Mouse (Mus musculus) hindbrain, embryonic 11.5 days (tissue): ENCODE data around the gene Akap6. TPM values are rescaled to one million over a fixed set of nuclear protein-coding genes. Genes with fewer than 3 reads are reported as not detected.

Source experiments
- ATAC-seq: fragments of 200-750 bp; cut with Nextera tagmentation; 2 replicates; pipeline ENCODE4 v1.8.0; 2017; ENCODE audit warnings: mild to moderate bottlenecking, moderate TSS enrichment, moderate library complexity; ENCODE audit not compliant: low FRiP score
- DNase-seq: peaks from one replicate; pipeline ENCODE4 v3.0.0-alpha.2; 2015; ENCODE audit warnings: low spot score
- H3K27ac ChIP-seq: fragments of 300-500 bp; sonication (generic); 2 replicates; pipeline ENCODE4 v1.5.1; 2014; ENCODE audit warnings: mild to moderate bottlenecking, low read depth, low read length
- H3K27me3 ChIP-seq: fragments of 300-500 bp; sonication (generic); 2 replicates; pipeline ENCODE4 v1.6.1; 2014; ENCODE audit warnings: mild to moderate bottlenecking, low read length, moderate library complexity, mixed read lengths; ENCODE audit not compliant: control insufficient read depth, insufficient read depth
- H3K36me3 ChIP-seq: fragments of 300-500 bp; sonication (generic); 2 replicates; pipeline ENCODE4 v1.6.1; 2014; ENCODE audit warnings: mild to moderate bottlenecking, low read length, moderate library complexity, mixed read lengths; ENCODE audit not compliant: control insufficient read depth, insufficient read depth
- H3K4me1 ChIP-seq: fragments of 300-500 bp; sonication (generic); replicated peaks from 2 replicates; pipeline ENCODE4 v1.6.1; 2014; ENCODE audit warnings: low read length, mixed read lengths; ENCODE audit not compliant: control insufficient read depth, insufficient read depth
- H3K4me2 ChIP-seq: fragments of 300-500 bp; sonication (generic); replicated peaks from 2 replicates; pipeline ENCODE4 v1.6.1; 2014; ENCODE audit warnings: mild to moderate bottlenecking, low read depth, low read length
- H3K4me3 ChIP-seq: fragments of 300-500 bp; sonication (generic); 2 replicates; pipeline ENCODE4 v1.5.1; 2014; ENCODE audit warnings: low read depth, low read length
- H3K9ac ChIP-seq: fragments of 300-500 bp; sonication (generic); 2 replicates; pipeline ENCODE4 v1.6.1; 2014; ENCODE audit warnings: low read depth, low read length
- H3K9me3 ChIP-seq: fragments of 300-500 bp; sonication (generic); 2 replicates; pipeline ENCODE4 v1.6.1; 2016; ENCODE audit warnings: low read length; ENCODE audit not compliant: control insufficient read depth
- WGBS: fragments of 180-500 bp; shearing (Covaris S2); extraction: QIAGEN DNeasy Blood & Tissue Kit; methylation state at CpG from one replicate; pipeline ENCODE4 v1.1.7; 2014; 5-methylcytosine and 5-hydroxymethylcytosine counted together
- polyA plus RNA-seq: library from polyadenylated mRNA; unstranded; fragments of >200 nt; fragmentation: Nextera tagmentation; extraction: Ambion mirVana; gene quantifications from 2 replicates; pipeline ENCODE4 v1.2.1, GENCODE M21; 2014

The Akap6 gene
- polyA plus RNA-seq, 1 experiment from 2014 or later = 35.7 TPM

DNA sequence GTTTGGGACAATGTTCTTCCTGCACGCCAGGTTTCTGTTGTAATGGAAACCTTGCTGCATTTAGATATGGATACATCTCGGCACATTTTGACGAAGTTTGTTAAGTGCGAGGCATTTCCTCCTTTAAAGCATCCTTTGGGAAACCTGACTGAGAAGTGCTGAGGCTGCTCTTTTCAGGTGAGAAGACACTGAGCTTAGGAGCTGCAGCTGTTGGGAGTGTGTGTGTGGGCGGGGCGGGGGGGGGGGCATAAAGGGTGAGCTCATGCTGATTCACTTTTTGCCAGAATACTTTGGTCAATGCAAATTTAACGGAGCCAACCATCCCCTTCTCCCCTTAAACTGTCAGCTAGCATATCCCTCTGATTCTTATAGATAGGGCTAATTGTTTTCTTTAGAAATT, 81.9 kb downstream of the Akap6 start:
- Histone ChIP-seq H3K36me3 (no peaks in the 10 kb centered on the region), H3K27me3 (no peaks in the 10 kb centered on the region), H3K4me1 (no peaks in the 10 kb centered on the region; the same call in 1 of the 2 replicates), H3K4me2 (no peak overlapping the region), H3K27ac (no peak overlapping the region), H3K9me3 (no peaks in the 10 kb centered on the region), H3K4me3 (no peak overlapping the region), H3K9ac (no peak overlapping the region)
- ATAC-seq (no peak), DNase-seq (no peak)
- 60% methylated on average over 7 of the region's 7 CpGs for WGBS

DNA sequence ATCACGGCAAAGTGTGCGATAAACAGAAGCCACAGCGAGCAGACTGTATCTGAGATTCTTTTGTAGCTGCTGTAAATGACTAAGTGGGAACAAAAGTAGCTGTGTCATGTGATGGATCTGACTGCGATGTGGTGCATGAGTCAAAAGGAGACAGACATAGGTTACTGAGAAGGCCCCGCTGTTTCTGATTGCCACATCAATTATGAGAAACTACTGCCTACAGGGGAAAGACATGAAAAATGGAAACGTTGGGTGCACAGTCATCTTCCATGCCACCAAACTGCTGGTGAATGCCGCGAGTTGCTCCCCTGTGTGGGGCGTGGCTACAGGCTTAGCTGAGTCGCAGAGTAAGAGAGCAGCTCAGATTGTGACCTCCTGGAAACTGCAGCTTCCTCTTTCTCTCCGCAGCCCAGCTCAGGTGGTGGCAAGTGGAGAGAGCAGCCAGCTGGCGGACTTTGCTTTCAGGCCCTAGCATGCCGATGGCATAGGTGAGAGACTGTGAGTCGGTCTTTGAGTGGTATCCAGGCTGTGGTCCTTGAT, 83.8 kb downstream of the Akap6 start:
- Histone ChIP-seq H3K4me2 (peak overlapping the region; percentile 17; the same call in 1 of the 2 replicates), H3K27ac (no peak overlapping the region), H3K36me3 (no peaks in the 10 kb centered on the region), H3K4me1 (no peaks in the 10 kb centered on the region; the same call in 1 of the 2 replicates), H3K4me3 (no peak overlapping the region), H3K9ac (no peak overlapping the region), H3K27me3 (no peaks in the 10 kb centered on the region), H3K9me3 (no peaks in the 10 kb centered on the region)
- peak; percentile 43 for DNase-seq
- WGBS = 14% methylated on average over 14 of the region's 14 CpGs
- peak; percentile 86 for ATAC-seq

DNA sequence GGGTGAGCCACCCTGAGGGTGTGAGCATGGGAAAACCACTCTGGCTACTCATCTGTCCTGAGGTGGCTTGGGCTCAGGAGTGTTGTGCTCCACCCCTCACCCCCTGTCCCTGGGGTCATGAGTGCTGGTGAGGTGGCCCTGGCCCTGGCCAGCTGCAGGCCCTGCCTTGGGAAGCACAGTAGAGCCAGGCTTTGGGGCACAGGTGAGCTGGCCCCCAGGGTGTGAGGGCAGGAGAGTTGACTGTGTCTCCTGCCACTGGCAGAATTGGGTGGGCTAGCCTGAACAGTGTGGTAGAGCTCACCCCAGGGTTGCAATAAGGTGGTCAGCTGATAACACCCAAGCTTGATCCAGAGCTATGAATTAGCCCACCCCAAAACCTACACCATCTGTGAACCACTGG, 86.0 kb downstream of the Akap6 start:
- no peak overlapping the region for H3K27ac ChIP-seq
- no peak overlapping the region for H3K4me2 ChIP-seq
- DNase-seq (no peak), ATAC-seq (0 out of 2 replicates have a peak, but pooled peaks have one; percentile 23)
- H3K9me3 ChIP-seq = no peaks in the 10 kb centered on the region
- peaks cover 2% of the 10 kb centered on the region for H3K4me1 ChIP-seq
- H3K36me3 ChIP-seq = no peaks in the 10 kb centered on the region
- H3K9ac ChIP-seq = no peak overlapping the region
- no peaks in the 10 kb centered on the region for H3K27me3 ChIP-seq
- no peak overlapping the region for H3K4me3 ChIP-seq

DNA sequence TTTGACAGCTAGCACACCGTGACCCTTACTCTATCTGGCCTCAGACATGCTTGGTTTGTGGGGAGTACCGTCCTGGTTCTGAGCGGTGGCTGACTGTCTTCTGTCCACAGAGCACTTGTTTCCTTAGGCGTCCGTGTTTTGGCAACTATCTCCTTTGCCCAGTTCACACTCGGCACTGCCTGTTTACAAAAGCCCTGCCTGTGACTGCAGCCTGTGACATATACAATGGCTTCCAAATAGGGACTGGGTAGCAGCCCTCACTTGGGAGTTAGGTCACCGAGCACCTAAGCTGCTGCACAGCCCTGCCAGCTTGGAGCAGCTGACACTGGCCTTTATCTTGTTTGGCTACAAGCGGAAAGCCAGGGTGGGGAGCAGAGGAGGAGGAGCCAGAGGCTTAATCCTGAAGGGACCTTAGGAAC, 91.2 kb downstream of the Akap6 start:
- H3K36me3 ChIP-seq = no peaks in the 10 kb centered on the region
- ATAC-seq = peak; percentile 38; the same call in 1 of the 2 replicates
- no peaks in the 10 kb centered on the region for H3K9me3 ChIP-seq
- 20% methylated on average over 8 of the region's 8 CpGs for WGBS
- 0 out of 2 replicates have a peak overlapping the region, but pooled peaks have one; percentile 3 for H3K4me2 ChIP-seq
- H3K4me1 ChIP-seq = peaks cover 10% of the 10 kb centered on the region
- H3K9ac ChIP-seq = no peak overlapping the region
- H3K27me3 ChIP-seq = no peaks in the 10 kb centered on the region
- no peak overlapping the region for H3K27ac ChIP-seq
- DNase-seq = no peak
- H3K4me3 ChIP-seq = no peak overlapping the region

DNA sequence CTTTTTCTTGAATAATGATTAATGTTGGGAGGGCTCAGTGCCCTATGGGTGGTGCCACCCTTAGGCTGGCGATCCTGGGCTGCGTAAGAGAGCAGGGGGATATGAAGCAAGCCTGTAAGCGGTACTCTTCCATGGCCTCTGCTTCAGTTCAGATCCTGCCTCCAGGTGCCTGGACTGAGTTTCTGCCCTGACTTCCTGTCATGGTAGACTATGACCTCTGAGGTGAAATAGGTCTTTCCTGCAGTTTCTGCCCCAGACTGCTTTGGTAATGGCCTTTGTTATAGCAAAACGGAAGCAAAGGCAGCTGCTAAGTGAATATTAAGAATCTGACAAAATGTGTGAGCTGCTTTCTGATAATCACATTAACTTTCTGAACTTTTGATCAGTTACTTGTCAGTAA, 94.9 kb downstream of the Akap6 start:
- no peak overlapping the region for H3K27ac ChIP-seq
- H3K9ac ChIP-seq = no peak overlapping the region
- no peaks in the 10 kb centered on the region for H3K36me3 ChIP-seq
- 86% methylated on average over 4 of the region's 4 CpGs for WGBS
- no peak overlapping the region for H3K4me2 ChIP-seq
- DNase-seq (no peak), ATAC-seq (no peak)
- H3K4me1 ChIP-seq = peaks cover 10% of the 10 kb centered on the region
- no peak overlapping the region for H3K4me3 ChIP-seq
- H3K9me3 ChIP-seq = no peaks in the 10 kb centered on the region
- H3K27me3 ChIP-seq = no peaks in the 10 kb centered on the region

DNA sequence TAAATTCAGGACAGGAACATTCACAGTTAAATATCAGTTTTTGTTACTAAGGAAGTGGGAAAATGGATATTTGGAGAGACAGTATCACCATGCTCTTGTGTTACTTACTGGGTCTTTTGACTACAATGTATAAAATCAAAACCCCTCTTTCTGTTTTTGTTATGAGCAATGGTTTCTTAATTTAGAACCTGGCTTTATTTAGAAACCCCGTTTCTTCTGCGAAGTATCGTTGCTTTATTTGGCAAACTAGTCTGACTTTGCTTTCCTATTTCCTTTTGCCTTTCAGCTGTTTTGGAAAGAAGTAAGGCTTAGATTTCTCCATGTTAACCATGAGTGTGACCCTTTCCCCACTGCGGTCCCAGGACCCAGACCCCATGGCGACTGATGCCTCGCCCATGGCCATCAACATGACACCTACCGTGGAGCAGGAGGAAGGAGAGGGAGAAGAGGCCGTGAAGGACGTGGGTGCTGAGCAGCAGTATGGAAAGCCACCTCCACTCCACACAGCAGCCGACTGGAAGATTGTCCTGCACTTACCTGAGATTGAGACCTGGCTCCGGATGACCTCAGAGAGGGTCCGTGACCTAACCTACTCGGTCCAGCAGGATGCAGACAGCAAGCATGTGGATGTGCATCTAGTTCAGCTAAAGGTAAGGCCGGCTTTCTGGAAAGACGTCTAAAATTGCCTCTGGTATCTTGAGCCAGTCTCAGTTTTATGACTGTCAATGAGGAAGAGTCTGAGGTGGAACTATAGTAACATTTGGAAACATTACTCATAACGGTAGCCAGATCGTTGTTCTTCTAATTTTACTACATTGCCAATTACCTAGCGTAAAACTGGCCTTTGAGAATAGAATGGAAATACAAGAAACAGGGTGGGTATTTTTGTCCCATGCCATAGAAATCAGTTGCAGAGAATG, 96.6 kb downstream of the Akap6 start:
- H3K4me1 ChIP-seq = peaks cover 1% of the 10 kb centered on the region; the same call in 1 of the 2 replicates
- WGBS = 91% methylated on average over 18 of the region's 18 CpGs
- H3K36me3 ChIP-seq = no peaks in the 10 kb centered on the region
- H3K9ac ChIP-seq = no peak overlapping the region
- no peak overlapping the region for H3K4me2 ChIP-seq
- ATAC-seq (no peak), DNase-seq (no peak)
- H3K27me3 ChIP-seq = no peaks in the 10 kb centered on the region
- H3K4me3 ChIP-seq = no peak overlapping the region
- no peak overlapping the region for H3K27ac ChIP-seq
- no peaks in the 10 kb centered on the region for H3K9me3 ChIP-seq

DNA sequence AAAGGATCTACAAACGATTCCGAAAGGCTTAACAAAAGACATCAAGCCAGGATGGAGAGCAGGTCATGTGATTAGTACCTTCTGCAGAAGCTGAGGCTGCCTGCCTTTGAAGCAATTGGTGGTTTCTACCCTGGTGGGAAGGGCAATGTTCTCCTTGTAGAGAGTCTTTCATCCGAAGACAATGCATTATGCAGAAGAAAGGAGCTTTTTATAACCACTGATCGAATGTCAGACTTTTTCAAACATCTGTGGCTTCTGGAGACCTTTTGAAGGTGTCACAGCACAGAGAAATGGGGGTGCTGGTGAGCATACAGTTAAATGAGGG, 97.2 kb downstream of the Akap6 start:
- H3K4me2 ChIP-seq = no peak overlapping the region
- H3K9ac ChIP-seq = no peak overlapping the region
- H3K27me3 ChIP-seq = no peaks in the 10 kb centered on the region
- ATAC-seq = no peak
- WGBS = 34% methylated on average over 4 of the region's 4 CpGs
- DNase-seq = no peak
- no peaks in the 10 kb centered on the region for H3K4me1 ChIP-seq
- no peaks in the 10 kb centered on the region for H3K9me3 ChIP-seq
- no peak overlapping the region for H3K27ac ChIP-seq
- H3K4me3 ChIP-seq = no peak overlapping the region
- H3K36me3 ChIP-seq = no peaks in the 10 kb centered on the region

DNA sequence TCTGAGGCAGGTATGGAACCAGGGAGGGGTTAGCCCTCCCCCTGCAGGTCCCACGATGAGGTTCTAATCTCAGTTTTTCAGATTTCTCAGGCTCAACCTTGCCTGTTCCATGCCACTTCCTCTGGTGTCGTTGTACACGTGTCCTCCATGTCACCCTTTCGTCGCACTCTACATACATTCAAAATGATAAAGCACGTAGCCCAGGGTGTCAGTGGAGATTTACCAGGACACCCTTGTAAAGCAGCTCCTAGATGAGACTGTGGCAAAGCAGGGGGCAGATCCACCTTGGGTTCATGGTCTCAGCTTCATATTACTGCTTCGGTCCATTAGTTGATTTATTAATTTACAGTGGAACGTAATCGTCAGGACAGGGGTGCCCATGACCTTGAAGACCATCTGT, 100.5 kb downstream of the Akap6 start:
- no peaks in the 10 kb centered on the region for H3K9me3 ChIP-seq
- ATAC-seq = no peak
- H3K4me3 ChIP-seq = no peak overlapping the region
- no peaks in the 10 kb centered on the region for H3K27me3 ChIP-seq
- no peaks in the 10 kb centered on the region for H3K4me1 ChIP-seq
- WGBS = 88% methylated on average over 9 of the region's 9 CpGs
- no peak overlapping the region for H3K27ac ChIP-seq
- DNase-seq = no peak
- no peak overlapping the region for H3K9ac ChIP-seq
- H3K4me2 ChIP-seq = no peak overlapping the region
- H3K36me3 ChIP-seq = no peaks in the 10 kb centered on the region

DNA sequence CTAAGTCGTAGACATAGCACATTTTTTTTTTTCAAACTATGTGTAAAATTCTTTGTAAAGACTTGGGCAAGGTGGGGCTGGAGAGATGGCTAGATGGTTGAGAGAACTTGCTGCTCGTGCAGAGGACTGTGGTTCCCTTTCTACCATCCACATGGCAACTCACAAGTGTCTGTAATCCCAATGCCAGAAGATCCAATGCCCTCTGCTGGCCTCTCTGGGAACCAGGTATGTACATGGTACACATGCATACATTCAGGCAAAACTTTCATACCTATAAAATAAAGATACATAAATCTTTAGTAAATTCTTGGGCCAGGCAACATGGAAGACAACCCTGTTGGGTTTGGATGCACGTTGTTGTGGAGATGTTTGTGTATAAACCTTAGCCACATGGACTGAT, 107.1 kb downstream of the Akap6 start:
- no peaks in the 10 kb centered on the region for H3K4me1 ChIP-seq
- 79% methylated on average over 3 of the region's 3 CpGs for WGBS
- H3K9me3 ChIP-seq = no peaks in the 10 kb centered on the region
- no peak overlapping the region for H3K4me2 ChIP-seq
- no peak overlapping the region for H3K4me3 ChIP-seq
- no peaks in the 10 kb centered on the region for H3K36me3 ChIP-seq
- H3K27ac ChIP-seq = no peak overlapping the region
- no peak overlapping the region for H3K9ac ChIP-seq
- no peak for ATAC-seq
- DNase-seq = no peak
- no peaks in the 10 kb centered on the region for H3K27me3 ChIP-seq
